Mouse (Mus musculus): ENCODE measurements around the gene P2rx1. TPM values are rescaled to one million over a fixed set of nuclear protein-coding genes. Genes with fewer than 3 reads are reported as not detected.
A peak's percentile ranks its signal among the peaks of the same experiment; 100 is the strongest.

Gene P2rx1
- polyA plus RNA-seq, 1 experiment from 2014 or later = 2.6 TPM

- Histone ChIP-seq H3K4me1 (peaks cover 15% of the 10 kb centered on the region), H3K9ac (peak overlapping the region; percentile 97), H3K36me3 (peaks cover 16% of the 10 kb centered on the region), H3K27ac (replicated peaks) (peak overlapping the region; percentile 87), H3K27me3 (no peaks in the 10 kb centered on the region), H3K9me3 (replicated peaks) (no peaks in the 10 kb centered on the region), H3K4me3 (replicated peaks) (peak overlapping the region; percentile 92), H3K4me2 (replicated peaks) (peak overlapping the region; percentile 63)
- peak; percentile 54; the same call in 1 of the 2 replicates for ATAC-seq (ENCODE audit: insufficient number of reproducible peaks, low FRiP score, low TSS enrichment, low read depth)
- WGBS = 1% methylated on average over 55 of the region's 55 CpGs
These were observed 49.4 kb downstream of the P2rx1 start for GRCm38 (mm10) chr11:73048030-73048876.

- 6% methylated on average over 4 of the region's 4 CpGs for WGBS
- Histone ChIP-seq H3K4me1 (peaks cover 15% of the 10 kb centered on the region), H3K27ac (replicated peaks) (peak overlapping the region; percentile 87; the same call in 1 of the 2 replicates), H3K4me3 (replicated peaks) (peak overlapping the region; percentile 92), H3K4me2 (replicated peaks) (peak overlapping the region; percentile 63), H3K36me3 (peaks cover 27% of the 10 kb centered on the region), H3K9me3 (replicated peaks) (no peaks in the 10 kb centered on the region), H3K27me3 (no peaks in the 10 kb centered on the region), H3K9ac (0 out of 2 replicates have a peak overlapping the region, but pooled peaks have one; percentile 4)
- no peak for ATAC-seq (ENCODE audit: insufficient number of reproducible peaks, low FRiP score, low TSS enrichment, low read depth)
These were observed 50.4 kb downstream of the P2rx1 start for GRCm38 (mm10) chr11:73049335-73049734.

- Histone ChIP-seq H3K36me3 (peaks cover 56% of the 10 kb centered on the region), H3K4me2 (replicated peaks) (no peak overlapping the region), H3K27ac (replicated peaks) (no peak overlapping the region), H3K4me3 (replicated peaks) (no peak overlapping the region), H3K9me3 (replicated peaks) (no peaks in the 10 kb centered on the region), H3K9ac (no peak overlapping the region), H3K4me1 (peaks cover 9% of the 10 kb centered on the region), H3K27me3 (no peaks in the 10 kb centered on the region)
- 79% methylated on average over 1 of the region's 1 CpGs for WGBS
- no peak for ATAC-seq (ENCODE audit: insufficient number of reproducible peaks, low FRiP score, low TSS enrichment, low read depth)
These were observed 53.9 kb downstream of the P2rx1 start for GRCm38 (mm10) chr11:73052795-73053194.

- Histone ChIP-seq H3K9ac (no peak overlapping the region), H3K4me2 (replicated peaks) (no peak overlapping the region), H3K27me3 (no peaks in the 10 kb centered on the region), H3K4me3 (replicated peaks) (no peak overlapping the region), H3K36me3 (peaks cover 67% of the 10 kb centered on the region), H3K27ac (replicated peaks) (no peak overlapping the region), H3K4me1 (no peaks in the 10 kb centered on the region), H3K9me3 (replicated peaks) (no peaks in the 10 kb centered on the region)
- 91% methylated on average over 5 of the region's 5 CpGs for WGBS
- ATAC-seq (ENCODE audit: insufficient number of reproducible peaks, low FRiP score, low TSS enrichment, low read depth) = no peak
These were observed 58.8 kb downstream of the P2rx1 start for GRCm38 (mm10) chr11:73057701-73058100.

- Histone ChIP-seq H3K36me3 (peaks cover 54% of the 10 kb centered on the region), H3K4me1 (no peaks in the 10 kb centered on the region)
- WGBS = 83% methylated on average over 3 of the region's 3 CpGs
These were observed 60.7 kb downstream of the P2rx1 start for GRCm38 (mm10) chr11:73059630-73060029.

GRCm38 (mm10) chr11:73061413-73061812, 62.5 kb downstream of the P2rx1 start:
- Histone ChIP-seq H3K27me3 (no peaks in the 10 kb centered on the region), H3K27ac (replicated peaks) (no peak overlapping the region), H3K4me2 (replicated peaks) (no peak overlapping the region), H3K9me3 (replicated peaks) (no peaks in the 10 kb centered on the region), H3K4me1 (no peaks in the 10 kb centered on the region), H3K9ac (no peak overlapping the region), H3K36me3 (peaks cover 44% of the 10 kb centered on the region), H3K4me3 (replicated peaks) (no peak overlapping the region)
- WGBS = 89% methylated on average over 3 of the region's 3 CpGs
- ATAC-seq (ENCODE audit: insufficient number of reproducible peaks, low FRiP score, low TSS enrichment, low read depth) = no peak

More at GRCm38 (mm10) chr11:73059630-73060029, 60.7 kb downstream of the P2rx1 start:
- no peaks in the 10 kb centered on the region for H3K9me3 ChIP-seq (replicated peaks)
- no peak overlapping the region for H3K4me2 ChIP-seq (replicated peaks)
- no peak overlapping the region for H3K9ac ChIP-seq
- H3K27me3 ChIP-seq = no peaks in the 10 kb centered on the region
- H3K27ac ChIP-seq (replicated peaks) = no peak overlapping the region
- no peak for ATAC-seq (ENCODE audit: insufficient number of reproducible peaks, low FRiP score, low TSS enrichment, low read depth)
- no peak overlapping the region for H3K4me3 ChIP-seq (replicated peaks)

Small RNA genes within 50 kb of the gene (microRNA-seq; reads per million reads assigned to microRNA genes)
- gene Gm44467 (ENCODE audit: borderline number of aligned reads) = not detected

Other genes starting within 250 kb of the P2rx1 start
- 9.4 and 9.6 TPM in 2 replicates for gene Cyb5d2, start 203.0 kb upstream of the P2rx1 start, polyA plus RNA-seq (2015; fragmentation: Nextera tagmentation; extraction: Ambion mirVana)
- 9.7 and 11.7 TPM in 2 replicates for gene Zzef1, start 202.9 kb upstream of the P2rx1 start, polyA plus RNA-seq (2015; fragmentation: Nextera tagmentation; extraction: Ambion mirVana)
- gene Atp2a3, start 37.9 kb upstream of the P2rx1 start, polyA plus RNA-seq (2015; fragmentation: Nextera tagmentation; extraction: Ambion mirVana) = 4.0 and 5.0 TPM in 2 replicates
- gene Camkk1, start 19.9 kb downstream of the P2rx1 start, polyA plus RNA-seq (2015; fragmentation: Nextera tagmentation; extraction: Ambion mirVana) = 11.4 and 12.0 TPM in 2 replicates
- 10.9 and 11.6 TPM in 2 replicates for gene Ncbp3, start 48.7 kb downstream of the P2rx1 start, polyA plus RNA-seq (2015; fragmentation: Nextera tagmentation; extraction: Ambion mirVana)
- 0.28 and 0.40 TPM in 2 replicates for gene Itgae, start 91.5 kb downstream of the P2rx1 start, polyA plus RNA-seq (2015; fragmentation: Nextera tagmentation; extraction: Ambion mirVana)
- 10.9 and 11.5 TPM in 2 replicates for gene Haspin, start 139.2 kb downstream of the P2rx1 start, polyA plus RNA-seq (2015; fragmentation: Nextera tagmentation; extraction: Ambion mirVana)
- 0.98 and 1.0 TPM in 2 replicates for gene P2rx5, start 161.3 kb downstream of the P2rx1 start, polyA plus RNA-seq (2015; fragmentation: Nextera tagmentation; extraction: Ambion mirVana)
- 91.9 and 100 TPM in 2 replicates for gene Emc6, start 177.9 kb downstream of the P2rx1 start, polyA plus RNA-seq (2015; fragmentation: Nextera tagmentation; extraction: Ambion mirVana)
- gene Tax1bp3, start 178.0 kb downstream of the P2rx1 start, polyA plus RNA-seq (2015; fragmentation: Nextera tagmentation; extraction: Ambion mirVana) = 210 and 221 TPM in 2 replicates
- 23.0 and 25.5 TPM in 2 replicates for gene Ctns, start 199.9 kb downstream of the P2rx1 start, polyA plus RNA-seq (2015; fragmentation: Nextera tagmentation; extraction: Ambion mirVana)
- 2.7 and 2.9 TPM in 2 replicates for gene Shpk, start 200.4 kb downstream of the P2rx1 start, polyA plus RNA-seq (2015; fragmentation: Nextera tagmentation; extraction: Ambion mirVana)
- 0.24 and 0.34 TPM in 2 replicates for gene Trpv1, start 235.2 kb downstream of the P2rx1 start, polyA plus RNA-seq (2015; fragmentation: Nextera tagmentation; extraction: Ambion mirVana)